Mouse (Mus musculus): ENCODE measurements around the gene Edrf1. TPM values are rescaled to one million over a fixed set of nuclear protein-coding genes. Genes with fewer than 3 reads are reported as not detected.

The Edrf1 gene
- polyA plus RNA-seq (2014; fragmentation: Nextera tagmentation; extraction: Ambion mirVana), result 32.0 and 35.3 TPM in 2 replicates

DNA sequence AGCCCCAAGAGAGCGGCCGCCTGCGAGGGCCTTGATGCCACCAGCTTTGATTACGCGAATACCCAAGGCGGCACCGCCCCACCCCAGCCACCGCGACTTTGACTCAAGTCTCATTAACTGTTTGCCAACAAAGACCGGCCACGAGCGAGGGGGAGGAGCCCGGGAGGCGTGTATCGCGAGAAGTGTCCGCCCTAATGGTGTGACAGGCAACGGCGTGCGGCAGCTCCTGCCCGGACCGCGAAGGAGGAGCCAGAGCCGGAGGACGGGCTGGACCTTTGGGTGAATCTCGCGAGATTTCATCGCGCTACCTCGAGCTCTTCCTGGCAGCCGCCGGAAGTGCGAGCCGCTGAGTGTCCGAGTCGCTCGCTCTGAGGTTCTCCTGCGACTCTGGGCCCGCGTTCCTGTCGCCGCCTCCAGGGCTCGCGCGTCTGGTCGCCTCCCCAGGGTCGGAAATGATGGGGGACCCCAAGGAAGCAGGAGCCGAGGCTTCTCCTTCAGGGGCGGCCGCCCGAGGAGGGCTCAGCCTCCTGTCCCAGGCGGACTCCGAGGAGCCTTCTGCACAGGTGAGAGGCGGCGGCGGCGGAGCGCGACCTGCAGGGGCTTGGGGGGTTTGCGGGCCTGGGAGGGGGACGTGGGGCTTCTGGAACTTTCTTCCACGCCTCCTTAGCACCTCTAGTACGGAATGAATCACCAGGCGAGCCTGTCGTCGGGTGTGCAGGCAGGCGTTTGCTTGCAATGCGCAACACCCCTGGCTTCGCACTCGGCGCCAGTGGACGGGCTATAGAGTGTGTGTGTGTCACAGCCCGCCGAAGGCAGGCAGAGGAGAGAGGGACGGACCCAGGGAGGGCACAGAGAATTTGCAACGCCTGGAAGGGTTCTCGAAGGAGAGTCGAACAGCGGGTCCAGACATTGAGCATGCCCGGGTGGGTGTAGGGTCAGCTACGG, at the start of gene Edrf1:
TSS of gene Edrf1 (plus strand) at position 183 of the 945 bp plus-strand sequence.
- under 1% methylated on average over 78 of the region's 81 CpGs for WGBS
- Histone ChIP-seq H3K36me3 (ENCODE audit: control insufficient read depth, insufficient read depth, low read length) (peaks cover 12% of the 10 kb centered on the region), H3K4me2 (ENCODE audit: low read depth, severe bottlenecking) (peak within 1 kb of the TSS; percentile 57), H3K27ac (replicated peaks; ENCODE audit: low read depth, low read length) (peak within 1 kb of the TSS; percentile 84), H3K4me1 (ENCODE audit: control insufficient read depth, insufficient read depth, low read length) (peaks cover 13% of the 10 kb centered on the region; the same call in 1 of the 2 replicates), H3K9ac (ENCODE audit: low read length) (peak within 1 kb of the TSS; percentile 85), H3K27me3 (ENCODE audit: control insufficient read depth, insufficient read depth, low read length) (no peaks in the 10 kb centered on the region), H3K4me3 (ENCODE audit: low read depth, low read length) (peak within 1 kb of the TSS; percentile 80), H3K9me3 (ENCODE audit: control insufficient read depth, low read length) (no peaks in the 10 kb centered on the region)
- ATAC-seq (ENCODE audit: insufficient number of reproducible peaks, low FRiP score, low TSS enrichment, low read depth), result peak; percentile 95
- DNase-seq (ENCODE audit: low spot score), result peak; percentile 99

DNA sequence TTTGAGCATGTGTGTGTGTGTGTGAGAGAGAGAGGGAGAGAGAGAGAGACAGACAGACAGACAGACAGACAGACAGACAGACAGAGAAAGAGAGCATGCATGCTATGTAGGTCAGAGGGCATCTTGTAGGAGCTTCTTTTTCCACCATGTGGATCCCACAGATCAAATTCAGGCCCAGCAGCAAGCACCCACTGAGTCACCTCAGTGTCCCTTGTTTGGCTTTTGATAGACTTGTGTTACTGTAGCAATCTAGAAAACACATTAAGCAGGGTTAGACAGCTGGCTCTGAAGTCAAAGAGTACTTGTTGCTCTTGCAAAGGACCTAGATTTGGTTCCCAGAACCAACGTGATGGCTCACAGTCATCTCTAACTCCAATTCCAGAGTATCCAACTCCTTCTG, 45.6 kb upstream of the Edrf1 start:
- H3K9ac ChIP-seq (ENCODE audit: low read length), result no peak overlapping the region
- WGBS, result 81% methylated on average over 1 of the region's 1 CpGs
- H3K27ac ChIP-seq (replicated peaks; ENCODE audit: low read depth, low read length), result no peak overlapping the region
- H3K9me3 ChIP-seq (ENCODE audit: control insufficient read depth, low read length), result no peaks in the 10 kb centered on the region
- H3K36me3 ChIP-seq (ENCODE audit: control insufficient read depth, insufficient read depth, low read length), result no peaks in the 10 kb centered on the region
- ATAC-seq (ENCODE audit: insufficient number of reproducible peaks, low FRiP score, low TSS enrichment, low read depth) (no peak), DNase-seq (ENCODE audit: low spot score) (no peak)
- H3K4me1 ChIP-seq (ENCODE audit: control insufficient read depth, insufficient read depth, low read length), result no peaks in the 10 kb centered on the region
- no peak overlapping the region for H3K4me3 ChIP-seq (ENCODE audit: low read depth, low read length)
- no peak overlapping the region for H3K4me2 ChIP-seq (ENCODE audit: low read depth, severe bottlenecking)
- H3K27me3 ChIP-seq (ENCODE audit: control insufficient read depth, insufficient read depth, low read length), result no peaks in the 10 kb centered on the region

DNA sequence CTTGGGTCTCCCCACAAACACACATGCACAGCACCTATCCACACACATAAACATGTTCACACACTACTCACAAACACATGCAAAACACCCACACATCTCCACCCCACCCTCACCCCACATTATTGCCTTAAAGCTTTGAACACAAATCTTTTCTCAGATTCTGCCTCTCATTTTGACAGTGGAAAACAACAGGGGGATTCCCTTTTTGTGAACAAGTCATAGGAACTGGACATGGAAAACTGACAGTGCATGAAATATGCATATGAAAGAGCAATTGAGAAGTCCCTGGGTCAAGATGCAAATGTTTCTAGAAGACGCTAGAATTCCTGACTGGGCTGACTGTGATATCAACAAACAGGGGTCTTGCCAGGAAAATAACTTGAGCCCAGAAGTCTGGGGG, 36.8 kb upstream of the Edrf1 start:
- ATAC-seq (ENCODE audit: insufficient number of reproducible peaks, low FRiP score, low TSS enrichment, low read depth) (no peak), DNase-seq (ENCODE audit: low spot score) (no peak)
- no peak overlapping the region for H3K4me2 ChIP-seq (ENCODE audit: low read depth, severe bottlenecking)
- H3K27me3 ChIP-seq (ENCODE audit: control insufficient read depth, insufficient read depth, low read length), result no peaks in the 10 kb centered on the region
- H3K9ac ChIP-seq (ENCODE audit: low read length), result no peak overlapping the region
- no peaks in the 10 kb centered on the region for H3K36me3 ChIP-seq (ENCODE audit: control insufficient read depth, insufficient read depth, low read length)
- peaks cover 6% of the 10 kb centered on the region; the same call in 1 of the 2 replicates for H3K4me1 ChIP-seq (ENCODE audit: control insufficient read depth, insufficient read depth, low read length)
- H3K4me3 ChIP-seq (ENCODE audit: low read depth, low read length), result no peak overlapping the region
- H3K9me3 ChIP-seq (ENCODE audit: control insufficient read depth, low read length), result no peaks in the 10 kb centered on the region
- no peak overlapping the region for H3K27ac ChIP-seq (replicated peaks; ENCODE audit: low read depth, low read length)
- WGBS, result 71% methylated on average over 1 of the region's 1 CpGs

DNA sequence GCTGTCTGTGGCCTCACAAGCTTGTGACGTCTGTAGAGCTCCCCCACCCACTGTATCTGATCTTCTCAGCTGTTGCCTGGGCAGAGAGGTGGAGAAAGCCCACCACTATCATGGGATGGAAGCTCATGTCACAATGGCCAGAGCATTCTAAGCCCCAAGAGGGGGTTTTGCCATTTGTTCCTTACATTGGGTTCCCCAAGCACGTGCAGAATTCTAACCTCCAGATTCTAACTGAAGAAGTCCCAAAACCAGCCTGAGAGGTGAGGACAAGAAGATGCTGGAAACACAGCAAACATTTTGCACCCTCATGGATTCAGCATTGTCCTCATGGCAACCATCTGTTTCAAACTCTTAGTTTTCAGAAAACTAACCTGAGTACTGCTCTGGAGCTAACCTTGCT, 35.3 kb upstream of the Edrf1 start, which contains the start of gene Tex36:
TSS of gene Tex36 (minus strand) at position 101 of the 400 bp plus-strand sequence.
- ATAC-seq (ENCODE audit: insufficient number of reproducible peaks, low FRiP score, low TSS enrichment, low read depth), result no peak
- peaks cover 6% of the 10 kb centered on the region; the same call in 1 of the 2 replicates for H3K4me1 ChIP-seq (ENCODE audit: control insufficient read depth, insufficient read depth, low read length)
- DNase-seq (ENCODE audit: low spot score), result no peak
- H3K9me3 ChIP-seq (ENCODE audit: control insufficient read depth, low read length), result no peaks in the 10 kb centered on the region
- H3K4me2 ChIP-seq (ENCODE audit: low read depth, severe bottlenecking), result no peak within 1 kb of the TSS
- H3K4me3 ChIP-seq (ENCODE audit: low read depth, low read length), result no peak within 1 kb of the TSS
- H3K27ac ChIP-seq (replicated peaks; ENCODE audit: low read depth, low read length), result no peak within 1 kb of the TSS
- H3K9ac ChIP-seq (ENCODE audit: low read length), result no peak within 1 kb of the TSS
- 47% methylated on average over 2 of the region's 2 CpGs for WGBS
- H3K36me3 ChIP-seq (ENCODE audit: control insufficient read depth, insufficient read depth, low read length), result no peaks in the 10 kb centered on the region
- no peaks in the 10 kb centered on the region for H3K27me3 ChIP-seq (ENCODE audit: control insufficient read depth, insufficient read depth, low read length)

DNA sequence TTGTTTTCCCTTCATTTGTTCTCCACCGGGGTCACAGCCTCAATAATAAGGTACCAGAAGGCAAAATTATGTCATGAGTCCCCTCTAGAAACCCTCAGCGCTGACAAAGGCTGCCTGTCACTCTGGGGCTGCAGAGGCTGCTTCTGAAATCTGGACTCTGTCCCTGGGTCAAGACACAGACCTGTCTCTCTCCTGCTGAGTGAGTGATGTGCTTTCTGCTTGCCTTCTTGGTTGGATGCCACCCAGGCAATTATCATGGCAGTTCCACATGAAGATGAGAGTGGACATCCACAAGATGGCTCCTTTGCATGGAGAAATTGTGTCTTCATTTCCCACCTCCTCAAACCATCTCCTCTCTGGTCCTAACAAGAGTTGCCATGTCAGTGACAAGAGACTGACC, 34.2 kb upstream of the Edrf1 start:
- DNase-seq (ENCODE audit: low spot score) (no peak), ATAC-seq (ENCODE audit: insufficient number of reproducible peaks, low FRiP score, low TSS enrichment, low read depth) (no peak)
- H3K4me2 ChIP-seq (ENCODE audit: low read depth, severe bottlenecking), result no peak overlapping the region
- peaks cover 6% of the 10 kb centered on the region; the same call in 1 of the 2 replicates for H3K4me1 ChIP-seq (ENCODE audit: control insufficient read depth, insufficient read depth, low read length)
- H3K9me3 ChIP-seq (ENCODE audit: control insufficient read depth, low read length), result no peaks in the 10 kb centered on the region
- H3K4me3 ChIP-seq (ENCODE audit: low read depth, low read length), result no peak overlapping the region
- H3K9ac ChIP-seq (ENCODE audit: low read length), result no peak overlapping the region
- H3K27ac ChIP-seq (replicated peaks; ENCODE audit: low read depth, low read length), result no peak overlapping the region
- no peaks in the 10 kb centered on the region for H3K36me3 ChIP-seq (ENCODE audit: control insufficient read depth, insufficient read depth, low read length)
- no peaks in the 10 kb centered on the region for H3K27me3 ChIP-seq (ENCODE audit: control insufficient read depth, insufficient read depth, low read length)
- WGBS, result 76% methylated on average over 2 of the region's 2 CpGs

DNA sequence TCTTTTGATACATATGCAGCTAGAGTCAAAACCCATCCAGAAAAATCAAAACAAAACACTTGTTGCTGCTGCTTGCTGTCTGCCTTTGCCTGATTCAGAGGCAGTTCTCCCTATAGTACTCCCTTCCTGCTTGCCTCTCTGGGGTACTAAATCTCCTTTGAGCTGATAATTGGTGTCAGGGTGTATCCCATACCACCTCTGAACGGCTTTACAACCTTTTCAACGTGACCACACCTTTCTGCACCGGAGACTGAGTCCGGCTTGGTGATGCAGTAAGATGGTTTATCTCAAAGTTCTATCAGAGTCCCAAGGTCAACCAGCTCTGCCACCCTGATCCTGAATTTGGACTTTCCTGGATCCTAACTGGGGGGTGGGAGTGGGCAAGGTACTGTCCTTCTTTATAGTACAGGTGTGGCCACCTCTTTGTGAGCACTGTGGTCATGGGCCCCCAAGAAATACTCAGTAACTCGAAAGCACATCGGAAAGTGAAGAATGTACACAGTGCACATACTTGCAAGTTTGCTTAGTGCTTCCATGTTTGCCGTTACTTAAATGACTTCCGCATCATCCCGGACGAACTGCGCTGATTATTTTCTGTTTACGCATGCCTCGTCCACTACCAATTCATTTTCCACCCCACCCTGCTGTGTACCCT, 32.8 kb upstream of the Edrf1 start:
- Histone ChIP-seq H3K36me3 (ENCODE audit: control insufficient read depth, insufficient read depth, low read length) (no peaks in the 10 kb centered on the region), H3K27ac (replicated peaks; ENCODE audit: low read depth, low read length) (no peak overlapping the region), H3K9me3 (ENCODE audit: control insufficient read depth, low read length) (no peaks in the 10 kb centered on the region), H3K9ac (ENCODE audit: low read length) (no peak overlapping the region), H3K4me3 (ENCODE audit: low read depth, low read length) (no peak overlapping the region), H3K27me3 (ENCODE audit: control insufficient read depth, insufficient read depth, low read length) (no peaks in the 10 kb centered on the region), H3K4me2 (ENCODE audit: low read depth, severe bottlenecking) (no peak overlapping the region), H3K4me1 (ENCODE audit: control insufficient read depth, insufficient read depth, low read length) (peaks cover 4% of the 10 kb centered on the region; the same call in 1 of the 2 replicates)
- DNase-seq (ENCODE audit: low spot score), result no peak
- 47% methylated on average over 13 of the region's 13 CpGs for WGBS
- no peak for ATAC-seq (ENCODE audit: insufficient number of reproducible peaks, low FRiP score, low TSS enrichment, low read depth)

DNA sequence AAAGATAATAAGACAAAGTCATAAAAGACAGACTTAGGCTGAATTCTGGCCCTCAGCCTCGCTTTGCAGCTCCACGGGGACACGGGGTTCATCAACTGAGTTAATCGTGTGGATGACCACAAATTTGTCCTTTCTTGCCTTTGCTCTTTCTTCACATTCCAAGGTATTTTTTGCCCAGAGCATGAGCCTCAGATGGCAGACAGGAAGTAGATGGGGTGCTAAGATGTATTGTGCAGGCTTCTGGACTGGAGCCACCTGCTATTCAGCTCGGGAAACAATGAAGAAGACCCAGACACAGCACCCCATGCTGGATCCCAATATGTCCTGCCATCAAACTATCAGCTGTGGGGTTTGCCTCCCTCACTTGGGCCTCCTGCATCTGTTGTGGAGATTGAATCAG, 30.0 kb upstream of the Edrf1 start:
- H3K27me3 ChIP-seq (ENCODE audit: control insufficient read depth, insufficient read depth, low read length), result no peaks in the 10 kb centered on the region
- ATAC-seq (ENCODE audit: insufficient number of reproducible peaks, low FRiP score, low TSS enrichment, low read depth) (no peak), DNase-seq (ENCODE audit: low spot score) (no peak)
- H3K36me3 ChIP-seq (ENCODE audit: control insufficient read depth, insufficient read depth, low read length), result no peaks in the 10 kb centered on the region
- no peak overlapping the region for H3K4me3 ChIP-seq (ENCODE audit: low read depth, low read length)
- no peak overlapping the region for H3K4me2 ChIP-seq (ENCODE audit: low read depth, severe bottlenecking)
- WGBS, result 72% methylated on average over 5 of the region's 5 CpGs
- H3K4me1 ChIP-seq (ENCODE audit: control insufficient read depth, insufficient read depth, low read length), result peaks cover 4% of the 10 kb centered on the region; the same call in 1 of the 2 replicates
- H3K9me3 ChIP-seq (ENCODE audit: control insufficient read depth, low read length), result no peaks in the 10 kb centered on the region
- H3K9ac ChIP-seq (ENCODE audit: low read length), result no peak overlapping the region
- H3K27ac ChIP-seq (replicated peaks; ENCODE audit: low read depth, low read length), result no peak overlapping the region

DNA sequence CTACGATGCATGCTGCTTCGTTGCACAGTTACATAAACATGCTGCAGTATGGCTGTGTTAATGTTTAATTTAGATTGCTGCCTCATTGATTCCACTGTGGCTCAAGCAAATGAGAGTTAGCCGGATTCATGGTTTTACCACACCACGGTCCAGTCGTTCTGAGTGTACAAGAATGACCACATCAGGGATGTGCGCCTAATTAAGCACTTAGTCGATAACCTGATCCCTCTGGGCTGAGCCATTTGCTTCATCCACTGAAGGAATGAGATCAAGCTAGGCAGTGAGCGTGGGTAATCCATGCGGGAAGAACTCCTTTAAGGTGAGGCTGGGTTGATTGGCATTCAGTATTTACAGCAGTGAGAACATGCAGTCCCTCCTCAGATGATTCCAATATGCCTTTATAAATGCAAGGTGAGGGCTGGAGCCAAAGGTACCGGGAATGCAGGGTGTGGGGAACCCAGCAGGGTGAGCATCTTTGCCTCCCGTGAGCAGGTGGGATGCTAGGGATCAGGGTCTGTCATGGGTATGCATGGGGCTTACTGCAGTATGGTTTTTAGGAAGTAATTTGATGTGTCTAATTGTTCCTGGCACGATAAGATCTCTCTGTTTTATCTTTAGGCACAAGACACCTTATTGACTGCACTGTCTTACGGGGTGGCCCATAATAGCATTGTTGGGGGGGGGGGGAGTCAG, 29.3 kb upstream of the Edrf1 start:
- no peak overlapping the region for H3K4me3 ChIP-seq (ENCODE audit: low read depth, low read length)
- 83% methylated on average over 13 of the region's 13 CpGs for WGBS

More for the DNA sequence above, 29.3 kb upstream of the Edrf1 start:
- no peak overlapping the region for H3K9ac ChIP-seq (ENCODE audit: low read length)
- ATAC-seq (ENCODE audit: insufficient number of reproducible peaks, low FRiP score, low TSS enrichment, low read depth) (no peak), DNase-seq (ENCODE audit: low spot score) (no peak)
- peaks cover 4% of the 10 kb centered on the region; the same call in 1 of the 2 replicates for H3K4me1 ChIP-seq (ENCODE audit: control insufficient read depth, insufficient read depth, low read length)
- H3K4me2 ChIP-seq (ENCODE audit: low read depth, severe bottlenecking), result no peak overlapping the region
- H3K27me3 ChIP-seq (ENCODE audit: control insufficient read depth, insufficient read depth, low read length), result no peaks in the 10 kb centered on the region
- H3K27ac ChIP-seq (replicated peaks; ENCODE audit: low read depth, low read length), result no peak overlapping the region
- H3K36me3 ChIP-seq (ENCODE audit: control insufficient read depth, insufficient read depth, low read length), result no peaks in the 10 kb centered on the region
- no peaks in the 10 kb centered on the region for H3K9me3 ChIP-seq (ENCODE audit: control insufficient read depth, low read length)

Data from limb, embryonic 11.5 days (tissue).